Mouse (Mus musculus) layer of hippocampus, adult 9-11 months (tissue): ENCODE data around the gene Olfr1057.
"Not testable (repeated sequence)": the region's sequence is repeated elsewhere in the genome, so short reads cannot be mapped to it uniquely, and the experiment has no call there.

Experiments used
- DNase-seq: peaks from one replicate; pipeline ENCODE4 v3.0.0; 2022

Gene Olfr1057

GRCm38 (mm10) chr2:86378293-86378692 lies at the start of gene Olfr1057:
TSS of gene Olfr1057 (minus strand) at chr2:86378393.
- no peak for DNase-seq

DNA sequence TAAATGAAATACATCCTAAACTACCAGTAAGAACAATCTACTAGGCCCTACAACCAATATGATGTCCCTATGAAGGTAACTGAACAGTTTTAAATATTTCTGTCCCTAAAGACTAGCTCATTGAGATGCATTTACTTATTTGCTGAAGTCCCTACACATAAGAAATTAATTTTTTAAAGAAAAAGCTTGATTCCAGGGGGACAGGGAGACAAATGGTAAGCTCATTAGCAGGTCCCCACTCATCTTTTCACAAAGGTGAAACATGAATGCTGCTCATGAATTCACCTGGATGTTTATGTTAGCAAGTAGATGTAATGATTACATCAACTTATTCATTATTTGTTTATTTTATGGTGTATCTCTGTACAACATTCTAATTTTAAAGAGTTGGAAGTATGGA lies 48.5 kb upstream of the Olfr1057 start, which contains the start of gene Olfr1062:
TSS of gene Olfr1062 (minus strand) at position 101 of the 400 bp plus-strand sequence.
- DNase-seq, result not testable (repeated sequence)

- no peak for DNase-seq
These were observed 35.8 kb upstream of the Olfr1057 start, which contains the start of gene Olfr1061 for GRCm38 (mm10) chr2:86413950-86414349. TSS of gene Olfr1061 (minus strand) at chr2:86414050.

GRCm38 (mm10) chr2:86395114-86395513 lies 16.9 kb upstream of the Olfr1057 start:
- no peak for DNase-seq

- not testable (repeated sequence) for DNase-seq
These were observed 10.3 kb upstream of the Olfr1057 start, which contains the start of gene Olfr1058 for GRCm38 (mm10) chr2:86388461-86388860. TSS of gene Olfr1058 (minus strand) at chr2:86388561.

DNA sequence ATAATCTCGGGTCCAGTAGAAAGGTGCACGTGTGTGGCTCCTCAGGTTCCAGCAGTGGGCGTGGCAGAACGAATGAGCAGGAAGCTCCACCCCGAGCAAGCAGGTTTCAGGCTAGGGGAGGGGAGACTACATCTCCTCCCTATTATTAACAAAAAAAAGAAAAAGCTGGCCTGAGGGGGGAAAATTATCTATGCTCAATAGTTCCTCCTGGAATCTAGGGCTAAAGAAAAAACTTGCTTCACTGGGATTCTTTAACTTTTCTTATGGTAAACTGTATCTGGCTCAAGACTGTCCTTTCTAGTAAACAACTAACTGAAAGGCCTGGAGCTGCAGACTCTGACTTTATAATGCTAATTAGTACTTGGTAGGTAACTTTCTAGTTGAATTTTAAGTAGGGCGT lies 11.9 kb downstream of the Olfr1057 start:
- DNase-seq, result not testable (repeated sequence)

- no peak for DNase-seq
These were observed 15.8 kb downstream of the Olfr1057 start, which contains the start of gene Olfr1056 for GRCm38 (mm10) chr2:86362369-86362768. TSS of gene Olfr1056 (minus strand) at chr2:86362469.

- DNase-seq, result peak; percentile 18
These were observed 26.4 kb downstream of the Olfr1057 start for GRCm38 (mm10) chr2:86351751-86352150.

- DNase-seq, result no peak
These were observed 28.0 kb downstream of the Olfr1057 start, which contains the start of gene Olfr1055 for GRCm38 (mm10) chr2:86350184-86350583. TSS of gene Olfr1055 (minus strand) at chr2:86350284.

- DNase-seq, result no peak
These were observed 42.9 kb downstream of the Olfr1057 start, which contains the start of gene Olfr1054 for GRCm38 (mm10) chr2:86335333-86335732. TSS of gene Olfr1054 (minus strand) at chr2:86335433.
